Mouse (Mus musculus): ENCODE results near the gene Slc6a16.

Slc6a16 gene

DNA sequence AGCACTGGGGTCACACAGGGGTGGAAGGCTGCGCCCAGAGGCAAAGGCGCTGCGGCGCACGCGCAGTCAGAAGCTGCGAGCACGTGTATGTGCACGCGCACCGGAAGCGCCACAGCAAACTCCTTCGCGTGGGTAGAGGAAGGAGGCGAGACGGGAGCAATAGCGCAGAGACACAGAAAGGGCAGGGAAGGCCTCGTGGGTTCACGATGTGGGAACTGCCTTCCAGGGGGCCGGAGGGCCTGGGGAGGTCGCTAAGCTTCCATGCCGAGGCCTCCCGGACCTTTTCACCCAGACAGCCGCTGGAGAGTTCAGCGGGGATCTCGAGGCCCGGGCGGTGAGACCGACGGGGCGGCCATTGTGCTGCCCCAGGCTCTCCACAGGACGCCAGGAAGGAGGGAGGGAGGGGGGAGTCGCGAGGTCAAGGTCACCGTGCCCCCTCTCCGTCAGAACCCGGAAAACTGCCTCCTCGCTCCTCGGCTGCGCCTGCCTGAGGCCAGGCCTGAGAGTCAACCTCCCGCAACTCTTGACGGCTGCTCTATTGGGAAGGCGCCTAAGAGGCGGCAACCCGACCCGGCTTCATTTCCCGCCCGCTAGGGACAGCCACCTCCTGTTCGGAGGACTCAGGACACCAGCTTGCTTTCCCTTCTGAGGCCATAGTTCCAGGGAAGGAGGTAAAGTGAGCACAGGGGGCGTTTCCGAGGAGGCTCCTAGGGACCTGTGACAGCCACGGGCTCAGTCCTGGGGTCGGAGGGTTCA, at the start of gene Slc6a16:
Gene Slc6a16, plus strand, starts transcription at position 453 of the 756 bp plus-strand sequence.
- DNase-seq: no peak

DNA sequence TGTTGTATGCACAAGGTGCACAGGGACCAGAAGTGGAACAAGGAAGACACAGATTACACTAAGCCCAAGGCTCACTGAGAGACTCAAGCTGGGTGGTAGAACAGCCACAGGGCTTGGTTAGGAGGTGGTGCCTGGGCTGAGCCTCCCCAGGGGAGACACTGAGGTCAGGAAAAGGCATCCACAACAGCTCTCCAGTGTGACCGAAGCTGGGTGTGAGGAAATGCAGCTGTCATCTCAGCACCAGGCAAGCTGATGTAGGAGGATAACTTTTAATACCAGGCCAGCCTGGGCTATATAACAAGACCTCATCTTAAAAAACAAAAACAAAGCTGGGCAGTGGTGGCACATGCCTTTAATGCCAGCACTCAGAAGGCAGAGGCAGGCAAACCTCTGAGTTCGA, 49.7 kb upstream of the Slc6a16 start:
- no peak for DNase-seq

DNA sequence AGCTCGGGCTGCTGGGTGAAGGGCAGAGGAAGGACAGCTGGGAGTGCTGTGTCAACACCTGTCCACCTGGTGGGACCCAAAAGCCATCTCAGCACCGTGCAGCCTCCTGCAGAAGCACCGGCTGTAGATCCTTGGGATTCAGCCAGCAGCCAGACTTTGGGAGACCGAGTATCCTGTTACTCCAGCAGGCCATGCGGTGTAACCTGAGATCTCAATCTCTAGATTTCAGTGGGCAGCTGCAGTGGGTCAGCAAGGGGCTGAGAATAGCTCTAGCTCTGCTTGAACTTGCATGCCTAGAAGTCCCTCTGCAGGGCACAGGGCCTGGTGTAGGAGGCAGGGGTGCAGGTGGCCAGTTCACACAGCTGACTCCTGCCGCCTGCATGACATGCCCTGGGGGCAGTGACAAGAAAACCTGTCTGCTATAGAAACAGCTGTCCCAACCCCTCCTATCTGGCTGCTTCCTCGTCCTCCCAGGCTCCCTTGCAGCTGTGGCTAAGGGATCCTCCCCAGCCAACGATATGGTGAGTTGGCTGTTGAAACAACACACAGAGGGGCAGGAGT, 49.0 kb upstream of the Slc6a16 start:
- peak; percentile 82 for DNase-seq

DNA sequence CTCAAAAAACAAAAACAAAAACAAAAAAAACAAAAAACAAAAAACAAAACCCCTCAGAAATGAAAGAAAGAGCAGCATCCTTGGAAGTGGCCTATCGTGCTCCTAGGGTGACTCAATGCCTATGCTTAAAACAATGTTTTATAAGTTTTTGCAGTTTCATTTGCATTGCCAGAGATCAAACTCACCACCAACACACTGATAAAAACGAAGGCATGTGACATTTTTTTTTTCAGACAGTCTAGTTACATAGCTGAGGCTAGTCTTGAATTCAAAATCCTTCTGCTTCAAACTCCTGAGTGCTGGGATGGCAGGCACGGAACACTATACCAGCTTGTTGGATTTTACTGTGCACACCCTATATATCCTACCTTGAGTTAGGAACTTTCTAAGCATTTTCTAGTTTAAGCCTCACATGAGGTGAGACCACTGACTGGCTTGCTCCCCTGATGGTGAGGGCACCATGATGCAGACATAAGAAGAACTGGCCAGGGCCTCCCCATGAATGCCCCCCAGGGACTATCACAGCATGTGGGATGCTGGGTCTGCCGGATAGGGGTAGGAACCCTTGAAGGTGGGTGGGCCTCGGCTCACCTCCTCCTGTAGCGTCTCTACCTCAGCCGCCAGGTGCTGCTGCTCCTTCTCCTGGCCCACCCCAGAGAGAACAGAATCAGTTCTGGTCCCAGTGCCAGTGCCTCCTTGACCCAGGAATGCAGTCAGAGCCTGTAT, 48.1 kb upstream of the Slc6a16 start:
- DNase-seq: peak; percentile 37

DNA sequence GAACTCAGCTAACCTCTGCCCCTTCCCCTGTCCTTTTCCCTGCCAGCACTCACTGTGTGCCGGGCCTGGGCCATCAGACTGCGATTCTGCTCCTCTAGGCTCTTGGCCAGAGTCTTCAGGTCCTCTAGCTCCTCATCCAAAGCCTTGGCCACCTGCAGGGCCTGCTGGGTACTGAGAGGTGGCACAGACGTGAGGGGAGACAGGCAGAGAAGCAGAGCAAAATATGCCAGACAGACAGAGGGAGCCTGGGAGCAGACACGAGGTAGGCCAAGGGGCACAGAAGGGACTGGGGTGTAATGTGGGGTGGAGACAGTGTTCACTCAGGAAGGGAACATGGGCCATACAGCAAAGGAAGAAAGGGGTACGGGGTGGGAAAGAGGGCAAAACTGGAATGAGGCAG, 47.5 kb upstream of the Slc6a16 start:
- DNase-seq: peak; percentile 63

DNA sequence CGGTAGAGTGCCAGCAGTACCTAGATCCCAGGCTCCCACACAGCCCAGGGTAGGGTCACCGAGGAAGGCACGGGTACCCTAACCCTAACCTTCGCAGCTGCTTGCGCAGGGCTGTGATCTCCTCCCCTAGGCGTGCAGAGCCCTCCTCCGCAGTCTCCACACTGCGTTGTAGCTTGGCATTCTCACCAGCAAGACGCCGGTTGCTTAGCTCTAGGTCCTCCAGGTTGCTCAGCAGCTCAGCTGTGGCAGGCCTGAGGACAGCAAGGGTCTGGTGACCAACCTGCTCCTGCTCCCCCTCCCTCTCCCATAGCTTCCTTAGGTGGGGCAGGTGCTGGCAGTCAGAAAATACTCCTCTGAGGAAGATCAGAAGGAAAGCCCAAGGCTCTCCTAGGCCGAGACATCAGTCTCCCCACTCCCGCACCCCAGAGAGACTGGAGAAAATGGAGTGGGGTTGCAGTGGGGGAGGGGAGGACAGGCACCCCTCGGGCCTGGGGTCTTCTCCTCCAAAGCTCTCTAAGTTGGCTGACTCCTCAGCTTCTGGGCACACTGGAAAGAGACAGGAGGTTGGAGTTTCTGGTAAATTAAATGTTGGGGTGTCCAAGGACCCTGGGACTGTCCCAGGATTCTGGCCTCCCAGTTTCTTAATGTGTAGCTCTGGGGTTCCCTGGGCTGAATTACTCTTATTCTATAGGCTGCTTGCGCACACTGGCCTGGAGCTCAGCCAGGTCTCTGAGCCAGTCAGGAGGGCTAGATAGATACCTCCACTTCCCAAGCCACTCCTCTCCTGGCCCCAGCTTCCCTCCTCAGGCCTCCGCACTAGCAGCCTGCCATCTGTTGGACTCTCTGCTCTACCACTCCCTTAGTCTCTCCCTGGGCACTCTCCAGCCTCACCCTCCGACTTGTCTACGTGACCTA, 46.8 kb upstream of the Slc6a16 start:
- peak; percentile 54 for DNase-seq

DNA sequence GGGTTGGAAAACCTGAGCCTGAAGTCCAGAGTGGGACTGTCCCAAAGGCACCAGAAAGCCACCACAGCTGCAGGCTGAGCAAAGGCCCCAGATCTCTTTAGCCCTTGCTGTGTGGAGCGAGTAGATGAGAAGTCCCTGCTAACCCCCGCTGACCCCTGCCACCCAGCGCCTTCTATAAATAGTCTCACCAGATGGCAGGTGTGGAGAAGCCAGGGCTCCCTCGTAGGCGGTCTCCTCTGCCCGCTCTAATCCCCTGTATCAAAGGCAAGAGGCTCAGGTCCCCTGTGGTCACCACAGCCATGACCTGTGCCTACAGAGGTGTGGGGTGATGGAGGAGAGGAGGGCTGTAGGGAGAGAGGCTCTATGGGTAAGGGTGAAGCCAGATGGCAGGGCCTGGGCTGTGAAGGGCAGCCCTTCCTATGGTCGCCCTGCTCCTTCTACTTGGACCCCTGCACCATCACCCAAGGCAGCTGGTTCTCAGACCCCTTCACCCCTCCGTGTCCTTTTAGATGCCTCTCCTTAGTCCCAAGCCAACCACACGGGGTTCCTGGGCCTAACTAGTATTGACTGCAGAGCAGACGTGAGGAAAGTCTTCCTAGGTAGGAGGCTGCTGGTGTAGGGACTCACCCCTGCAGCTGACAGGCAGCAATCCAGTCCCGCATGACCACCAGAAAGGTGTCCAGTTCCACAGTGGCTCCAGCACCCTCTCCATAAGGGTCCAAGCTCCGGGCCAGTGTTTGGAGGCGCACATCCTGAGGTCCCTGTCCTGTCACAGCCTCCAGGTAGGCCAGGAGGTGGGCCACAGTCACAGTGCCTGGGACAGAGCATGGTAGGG, 45.3 kb upstream of the Slc6a16 start:
- DNase-seq: peak; percentile 51

DNA sequence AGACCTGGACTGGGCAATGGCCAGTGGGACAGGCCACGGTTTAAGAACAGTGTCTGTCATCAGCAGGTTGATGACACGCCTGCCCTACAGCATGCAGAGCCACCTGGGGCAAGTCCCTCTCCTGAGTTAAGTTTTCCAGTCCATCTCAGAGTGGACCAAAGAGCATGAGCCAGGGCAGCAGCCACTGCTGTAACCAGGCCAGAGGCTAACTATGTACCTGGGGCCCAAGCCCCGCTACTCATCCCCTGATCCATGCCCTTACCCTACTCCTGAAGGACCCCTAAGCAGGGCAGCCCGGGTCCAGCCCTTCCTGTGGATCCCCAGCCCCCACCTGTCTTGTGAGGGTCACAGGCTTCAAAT, 44.7 kb upstream of the Slc6a16 start:
- DNase-seq: peak; percentile 39

DNA sequence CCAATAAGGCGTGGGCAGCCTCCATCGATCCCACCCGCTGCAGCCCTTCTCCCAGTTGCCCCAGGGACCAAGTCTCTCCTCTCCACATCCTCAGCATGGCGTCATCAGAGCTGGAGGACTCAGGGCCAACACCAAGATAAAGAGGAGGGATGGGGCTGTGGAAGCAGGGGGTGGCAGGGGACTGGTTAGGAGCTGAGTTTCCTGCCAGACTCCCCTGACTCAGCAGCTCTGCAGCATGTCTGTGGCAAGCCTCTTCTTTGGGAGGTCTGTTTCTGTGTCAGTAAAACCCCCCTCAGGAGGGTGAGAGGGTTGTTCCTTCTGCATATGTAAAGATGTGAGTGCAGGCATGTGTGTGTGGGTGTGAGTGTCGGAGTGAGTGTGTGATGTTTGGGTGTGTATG, 43.9 kb upstream of the Slc6a16 start:
- peak; percentile 27 for DNase-seq

DNA sequence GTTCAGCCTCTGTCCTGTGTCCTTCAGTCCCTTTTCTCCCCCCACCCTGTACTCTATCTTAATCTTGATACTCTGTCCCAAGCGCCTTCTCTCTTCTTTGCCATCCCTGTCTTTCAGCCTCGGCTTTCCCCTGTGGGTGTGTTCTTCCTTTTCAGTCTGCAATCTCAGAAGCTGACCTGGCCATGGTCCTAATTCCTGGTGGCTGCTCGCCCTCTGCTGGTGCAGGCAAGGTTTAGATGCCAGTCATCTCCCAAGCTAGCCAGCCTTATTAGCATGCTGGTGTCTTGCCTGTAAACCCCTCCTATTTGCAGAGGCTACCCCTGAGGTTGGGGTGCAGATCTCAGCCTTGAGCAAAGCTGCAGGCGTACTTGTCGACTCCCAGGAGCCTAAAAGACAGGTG, 42.5 kb upstream of the Slc6a16 start:
- DNase-seq: peak; percentile 91

DNA sequence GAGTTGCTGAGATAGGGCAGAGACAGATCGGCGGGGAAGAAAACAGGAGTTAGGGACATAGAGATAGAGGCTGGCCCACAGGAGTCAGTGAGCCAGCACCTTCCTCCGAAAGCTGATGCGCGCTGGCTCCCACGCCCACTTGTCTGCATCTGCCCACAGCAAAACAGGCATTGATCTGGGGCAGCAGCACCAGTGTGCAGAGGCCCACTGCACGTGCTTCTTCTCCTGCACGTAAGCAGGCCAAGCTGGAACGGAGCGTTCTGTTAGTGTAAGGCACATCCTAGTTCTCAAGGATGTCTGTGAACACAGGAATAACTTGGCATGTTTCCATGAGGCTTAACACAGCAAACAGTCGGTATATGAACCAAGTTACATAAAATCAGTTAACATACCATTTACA, 41.9 kb upstream of the Slc6a16 start:
- no peak for DNase-seq

DNA sequence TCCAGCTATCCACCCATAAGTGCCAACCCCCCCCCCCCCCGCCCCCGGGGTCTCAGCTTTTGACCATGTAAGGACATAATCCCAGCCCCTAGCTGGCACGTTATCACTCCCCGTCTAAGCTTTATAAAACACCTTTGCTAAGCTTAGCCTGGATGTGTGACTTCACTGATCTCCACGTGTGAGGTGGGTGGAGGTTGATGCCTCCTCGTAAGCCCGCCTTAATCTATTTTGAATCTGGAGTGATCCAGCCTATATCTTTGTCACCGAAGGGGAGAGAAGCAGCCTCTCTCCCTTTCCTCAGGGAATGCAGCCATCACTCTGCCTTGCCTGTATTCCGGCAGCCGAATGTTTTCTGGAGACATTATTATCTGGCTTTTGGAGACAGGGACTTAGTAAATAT, 38.2 kb upstream of the Slc6a16 start:
- no peak for DNase-seq

DNA sequence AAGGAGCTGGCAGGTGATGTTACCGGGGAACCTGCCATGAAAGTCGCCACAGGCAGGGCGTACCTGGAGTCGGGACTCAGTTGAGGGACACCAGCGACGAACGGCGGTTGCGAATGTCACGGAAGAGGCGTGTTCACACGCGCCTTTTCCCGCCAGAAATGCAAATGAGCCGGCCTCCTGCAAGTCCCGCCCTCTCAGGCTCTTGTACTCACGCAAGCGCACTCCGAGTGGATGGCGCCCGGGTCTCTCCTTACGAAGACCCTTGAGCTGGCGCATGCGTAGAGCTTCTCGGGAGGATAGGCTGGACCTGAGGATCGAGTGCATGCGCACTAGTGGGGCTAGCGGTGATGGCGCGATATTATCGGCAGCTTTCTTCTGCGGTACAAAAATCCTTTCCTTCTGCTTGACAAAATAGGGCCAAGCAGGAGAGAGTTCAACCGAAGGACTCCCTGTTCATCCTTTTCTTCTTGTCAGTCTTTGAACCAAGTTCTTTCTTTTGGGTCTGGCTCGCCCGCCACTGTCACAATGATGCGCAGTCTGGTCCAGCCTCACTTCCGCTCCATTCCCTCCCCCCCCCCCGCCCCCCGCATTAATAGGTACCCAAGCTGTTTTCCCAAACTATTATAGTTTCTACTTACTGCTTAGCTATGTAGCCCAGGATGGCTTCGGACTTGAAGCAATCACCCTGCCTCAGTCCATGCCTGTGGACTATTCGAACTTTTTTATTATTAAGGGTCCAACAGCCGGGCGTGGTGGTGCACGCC, 36.3 kb upstream of the Slc6a16 start, which contains the start of gene Ccdc155:
Gene Ccdc155, minus strand, starts transcription at position 513 of the 764 bp plus-strand sequence.
- peak; percentile 90 for DNase-seq

DNA sequence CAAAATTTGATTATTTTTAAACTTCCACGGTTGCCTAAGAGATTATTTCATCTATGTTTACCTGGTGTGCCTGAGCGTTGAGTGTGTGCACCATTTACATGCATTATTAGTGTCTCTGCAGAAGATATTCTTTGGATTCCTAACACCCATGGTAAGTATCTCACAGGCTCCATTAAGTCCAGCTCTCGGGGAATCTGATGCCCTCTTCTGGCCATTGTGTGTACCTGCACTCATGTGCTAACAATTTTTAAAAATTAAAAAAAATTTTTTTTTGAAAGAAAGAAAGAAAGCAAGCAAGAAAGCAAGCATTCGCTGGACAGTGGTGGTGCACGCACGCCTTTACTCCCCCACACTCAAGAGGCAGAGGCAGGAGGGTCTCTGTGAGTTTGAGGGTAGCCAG, 32.6 kb upstream of the Slc6a16 start:
- DNase-seq: no peak

DNA sequence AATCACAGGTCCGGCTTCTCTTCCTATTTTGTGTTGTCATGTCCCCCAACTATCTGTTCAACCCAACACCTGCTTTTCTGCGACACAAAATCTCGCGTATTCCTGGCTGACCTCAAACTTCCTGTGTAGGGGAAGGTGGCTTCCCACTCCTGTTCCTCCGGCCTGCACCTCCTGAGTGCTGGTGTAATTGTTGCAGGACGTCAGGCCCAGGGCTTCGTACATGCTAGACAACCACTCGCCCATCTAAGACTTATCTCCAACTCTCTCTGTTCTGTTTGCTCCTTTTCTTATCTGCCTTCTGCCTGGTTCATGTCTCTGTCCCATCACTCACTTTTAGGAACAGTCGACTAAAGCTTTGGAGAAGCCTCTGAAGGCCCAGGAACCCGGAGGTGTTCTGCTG, 29.8 kb upstream of the Slc6a16 start:
- DNase-seq: no peak

DNA sequence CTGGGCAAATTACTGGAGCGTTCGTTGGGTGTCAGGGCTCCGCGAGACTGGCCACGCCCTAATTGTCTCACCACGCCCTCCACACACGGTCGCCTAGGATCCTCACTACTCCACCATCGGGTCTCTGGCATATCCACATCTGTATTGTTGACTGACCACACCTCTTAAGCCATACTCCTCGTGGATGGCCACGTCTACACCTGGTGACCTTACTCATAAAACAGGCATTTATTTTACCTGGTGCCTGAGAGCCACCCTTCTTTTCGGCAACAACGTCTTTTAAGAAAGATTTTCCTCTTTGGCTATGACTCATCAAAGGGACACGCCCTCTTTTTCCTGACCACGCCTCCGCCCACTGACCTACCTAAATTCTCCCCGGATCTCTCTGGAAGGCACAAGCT, 29.0 kb upstream of the Slc6a16 start, which contains the start of gene Dkkl1:
Gene Dkkl1, minus strand, starts transcription at position 297 of the 401 bp plus-strand sequence.
- no peak for DNase-seq

DNA sequence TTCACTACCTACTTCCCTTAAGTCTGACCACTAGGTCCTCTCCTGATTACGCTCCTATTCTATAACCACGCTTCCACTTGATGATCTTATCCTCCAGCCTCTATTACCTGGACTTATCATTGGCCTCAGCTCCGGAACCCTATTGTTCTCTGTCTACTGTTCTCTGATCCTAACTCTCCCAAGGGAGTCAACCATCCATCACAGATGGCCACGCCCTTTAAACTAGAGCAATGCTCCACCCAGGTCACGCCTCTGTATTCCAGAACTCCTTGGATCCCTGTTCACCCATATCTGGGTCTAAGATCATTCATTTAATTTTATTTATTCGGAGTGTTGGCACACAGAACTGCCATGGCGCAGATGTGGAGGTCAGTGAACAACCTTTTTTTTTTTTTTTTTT, 28.5 kb upstream of the Slc6a16 start:
- DNase-seq: no peak

DNA sequence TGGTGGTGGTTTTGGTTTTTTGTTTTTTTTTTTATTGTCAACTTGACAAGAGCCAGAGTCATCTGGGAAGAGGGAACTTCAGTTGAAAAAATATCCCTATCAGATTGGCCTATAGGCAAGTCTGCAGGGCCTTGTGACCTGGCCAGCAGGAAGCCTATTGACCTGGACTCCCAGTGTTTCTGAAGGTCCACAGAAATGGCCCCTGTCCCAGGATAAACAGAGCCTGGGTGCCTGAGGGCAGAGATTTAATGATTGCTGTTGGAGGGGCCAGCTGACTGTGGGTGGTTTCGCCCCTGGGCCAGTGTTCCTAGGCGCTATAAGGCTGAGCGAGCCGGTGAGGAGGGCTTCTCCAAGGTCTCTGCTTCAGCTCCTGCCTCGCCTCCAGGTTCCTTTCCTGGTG, 27.2 kb upstream of the Slc6a16 start:
- DNase-seq: no peak

DNA sequence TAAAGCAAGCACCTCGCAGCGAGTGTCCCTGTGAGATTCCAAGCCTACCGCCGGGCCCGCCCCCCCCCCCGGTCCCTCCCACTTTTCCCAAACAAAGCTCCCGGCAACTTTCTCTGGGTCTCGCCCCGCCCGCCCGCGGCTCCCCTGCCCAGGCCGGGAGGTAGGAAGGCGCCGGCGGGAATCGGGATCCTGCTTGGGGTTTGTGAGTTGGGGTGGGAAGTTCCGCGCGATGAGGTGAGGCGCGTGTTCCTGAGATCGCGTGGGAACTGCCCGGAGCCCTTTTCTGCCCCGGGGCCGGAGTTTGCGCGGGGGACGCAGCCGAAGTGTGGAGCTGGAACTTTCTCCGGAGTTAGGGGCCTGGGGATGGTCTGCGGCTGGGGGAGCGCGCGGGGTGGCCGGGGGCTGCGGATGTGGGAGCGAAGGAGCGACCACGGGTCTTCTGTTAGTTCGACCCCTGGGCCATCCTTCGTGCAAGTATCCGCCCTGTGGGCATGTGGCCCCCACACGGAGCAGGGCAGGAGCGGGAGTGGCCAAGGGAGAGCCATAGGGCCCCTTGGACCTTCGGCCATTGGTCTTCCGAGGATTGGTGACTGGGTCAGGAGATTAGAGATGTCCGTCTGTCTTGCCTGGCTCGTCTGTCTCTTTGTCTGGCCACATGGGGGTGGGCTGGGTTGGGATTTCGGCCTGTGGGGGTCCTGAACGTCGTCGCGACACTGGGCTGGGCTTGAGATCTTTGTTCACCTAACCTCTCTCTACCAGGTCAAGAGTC, 25.0 kb upstream of the Slc6a16 start, which contains the start of gene Tead2:
Gene Tead2, plus strand, starts transcription at position 81 of the 769 bp plus-strand sequence.
- DNase-seq: no peak
